Mouse (Mus musculus): ENCODE measurements around the gene Eefsec. TPM values are rescaled to one million over a fixed set of nuclear protein-coding genes. Genes with fewer than 3 reads are reported as not detected.

Eefsec gene
- total and polyA plus RNA-seq, 2 experiments from 2014 or later: 11.3 to 12.9 TPM

DNA sequence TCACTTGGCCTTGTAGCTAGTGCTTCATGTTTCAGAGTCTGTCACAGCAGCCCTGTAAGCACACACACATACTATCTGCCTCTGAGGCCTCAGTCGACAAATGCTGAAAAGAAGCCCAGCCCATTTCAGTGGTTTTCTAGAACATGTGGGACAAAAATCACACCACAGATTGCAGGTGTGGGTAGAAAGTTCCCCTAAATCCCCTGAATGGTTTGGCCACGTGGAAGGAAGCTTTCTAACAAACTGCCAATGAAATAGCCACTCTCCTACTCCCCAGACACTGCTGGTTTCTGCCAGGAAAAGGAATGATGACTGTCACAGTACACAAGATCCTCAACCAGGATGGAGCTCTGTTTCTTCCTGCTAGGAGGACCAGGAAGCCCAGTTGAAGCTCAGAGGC, 33.7 kb downstream of the Eefsec start:
- Histone ChIP-seq H3K27ac (ENCODE audit: low read depth) (no peak overlapping the region), H3K4me1 (ENCODE audit: control insufficient read depth, insufficient read depth) (no peaks in the 10 kb centered on the region; the same call in 1 of the 2 replicates)
- no peak for ATAC-seq (ENCODE audit: insufficient read depth, low read depth)

DNA sequence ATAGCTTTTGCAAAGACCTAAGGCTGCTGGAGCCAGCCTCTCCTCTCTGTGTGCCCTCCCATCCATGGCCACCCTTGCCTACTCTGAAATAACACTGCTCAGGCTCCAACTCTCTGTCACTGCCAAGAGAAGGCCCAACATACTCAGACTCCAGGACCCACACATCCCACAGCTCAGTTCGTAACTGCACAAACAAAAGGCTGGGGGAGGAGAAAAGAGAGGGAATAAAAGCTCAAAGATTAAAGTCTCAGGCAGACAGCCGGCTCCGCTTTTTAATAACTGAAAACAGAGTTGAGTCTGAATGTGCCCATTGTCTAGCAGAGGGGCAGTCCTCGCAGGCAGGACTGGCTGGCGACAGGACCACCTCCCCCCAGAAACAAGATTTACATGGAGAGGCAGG, 36.8 kb downstream of the Eefsec start:
- H3K4me1 ChIP-seq (ENCODE audit: control insufficient read depth, insufficient read depth): no peaks in the 10 kb centered on the region; the same call in 1 of the 2 replicates

More for the DNA sequence above, 33.7 kb downstream of the Eefsec start:
- Histone ChIP-seq H3K4me3 (ENCODE audit: low read depth, low read length) (no peak overlapping the region), H3K9ac (replicated peaks; ENCODE audit: low read depth, low read length) (no peak overlapping the region), H3K9me3 (replicated peaks; ENCODE audit: control insufficient read depth, low read length) (no peaks in the 10 kb centered on the region), H3K36me3 (replicated peaks; ENCODE audit: control insufficient read depth, insufficient read depth, low read length) (no peaks in the 10 kb centered on the region), H3K27me3 (ENCODE audit: control insufficient read depth, insufficient read depth, low read length) (no peaks in the 10 kb centered on the region), H3K4me2 (ENCODE audit: low read depth, low read length) (no peak overlapping the region)
- WGBS: 63% methylated on average over 2 of the region's 2 CpGs
- TF ChIP-seq CTCF (IDR thresholded peaks at IDR 0.05; ENCODE audit: low read depth): no peak
- TF ChIP-seq EP300 (IDR thresholded peaks at IDR 0.05; ENCODE audit: low read depth): no peak
- DNase-seq (ENCODE audit: low spot score): no peak

GRCm38 (mm10) chr6:88400451-88400850, 45.9 kb downstream of the Eefsec start:
- Histone ChIP-seq H3K27me3 (ENCODE audit: control insufficient read depth, insufficient read depth, low read length) (no peaks in the 10 kb centered on the region), H3K9ac (replicated peaks; ENCODE audit: low read depth, low read length) (no peak overlapping the region), H3K9me3 (replicated peaks; ENCODE audit: control insufficient read depth, low read length) (no peaks in the 10 kb centered on the region), H3K4me1 (ENCODE audit: control insufficient read depth, insufficient read depth) (no peaks in the 10 kb centered on the region), H3K4me2 (ENCODE audit: low read depth, low read length) (no peak overlapping the region), H3K4me3 (ENCODE audit: low read depth, low read length) (no peak overlapping the region), H3K36me3 (replicated peaks; ENCODE audit: control insufficient read depth, insufficient read depth, low read length) (no peaks in the 10 kb centered on the region), H3K27ac (ENCODE audit: low read depth) (no peak overlapping the region)
- no peak for DNase-seq (ENCODE audit: low spot score)
- 74% methylated on average over 6 of the region's 6 CpGs for WGBS
- no peak for ATAC-seq (ENCODE audit: insufficient read depth, low read depth)
- TF ChIP-seq CTCF (IDR thresholded peaks at IDR 0.05; ENCODE audit: low read depth): no peak
- TF ChIP-seq EP300 (IDR thresholded peaks at IDR 0.05; ENCODE audit: low read depth): no peak

More for the DNA sequence above, 36.8 kb downstream of the Eefsec start:
- Histone ChIP-seq H3K9ac (replicated peaks; ENCODE audit: low read depth, low read length) (no peak overlapping the region), H3K9me3 (replicated peaks; ENCODE audit: control insufficient read depth, low read length) (no peaks in the 10 kb centered on the region), H3K36me3 (replicated peaks; ENCODE audit: control insufficient read depth, insufficient read depth, low read length) (no peaks in the 10 kb centered on the region), H3K4me3 (ENCODE audit: low read depth, low read length) (no peak overlapping the region), H3K27me3 (ENCODE audit: control insufficient read depth, insufficient read depth, low read length) (no peaks in the 10 kb centered on the region), H3K27ac (ENCODE audit: low read depth) (no peak overlapping the region), H3K4me2 (ENCODE audit: low read depth, low read length) (no peak overlapping the region)
- WGBS: 70% methylated on average over 5 of the region's 5 CpGs
- no peak for DNase-seq (ENCODE audit: low spot score)
- TF ChIP-seq CTCF (IDR thresholded peaks at IDR 0.05; ENCODE audit: low read depth) (no peak), EP300 (IDR thresholded peaks at IDR 0.05; ENCODE audit: low read depth) (no peak)
- no peak for ATAC-seq (ENCODE audit: insufficient read depth, low read depth)

DNA sequence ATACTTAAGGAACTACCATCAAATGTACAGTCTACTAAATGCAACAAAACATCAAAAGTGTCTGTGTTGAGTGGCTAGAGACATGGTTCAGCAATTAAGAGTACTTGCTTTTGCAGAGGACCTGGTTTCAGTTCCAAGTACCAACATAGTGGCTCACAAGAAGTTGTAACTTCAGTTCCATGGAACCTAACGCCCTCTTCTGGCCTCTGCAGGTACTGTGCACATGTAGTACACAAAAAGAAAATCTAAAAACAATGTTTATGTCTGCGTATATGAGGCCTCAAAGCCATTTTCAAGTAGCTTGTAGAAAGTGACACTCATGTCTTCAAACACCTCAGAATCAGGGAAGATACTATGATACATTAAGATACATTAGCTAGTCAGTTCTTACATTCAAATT, 48.4 kb downstream of the Eefsec start:
- Histone ChIP-seq H3K9me3 (replicated peaks; ENCODE audit: control insufficient read depth, low read length) (no peaks in the 10 kb centered on the region), H3K27ac (ENCODE audit: low read depth) (no peak overlapping the region), H3K4me3 (ENCODE audit: low read depth, low read length) (no peak overlapping the region), H3K4me1 (ENCODE audit: control insufficient read depth, insufficient read depth) (no peaks in the 10 kb centered on the region), H3K9ac (replicated peaks; ENCODE audit: low read depth, low read length) (no peak overlapping the region), H3K4me2 (ENCODE audit: low read depth, low read length) (no peak overlapping the region), H3K27me3 (ENCODE audit: control insufficient read depth, insufficient read depth, low read length) (no peaks in the 10 kb centered on the region), H3K36me3 (replicated peaks; ENCODE audit: control insufficient read depth, insufficient read depth, low read length) (no peaks in the 10 kb centered on the region)
- ATAC-seq (ENCODE audit: insufficient read depth, low read depth) (no peak), DNase-seq (ENCODE audit: low spot score) (no peak)
- TF ChIP-seq CTCF (IDR thresholded peaks at IDR 0.05; ENCODE audit: low read depth) (no peak), EP300 (IDR thresholded peaks at IDR 0.05; ENCODE audit: low read depth) (no peak)
- 71% methylated on average over 2 of the region's 2 CpGs for WGBS

- no peak overlapping the region for H3K4me2 ChIP-seq (ENCODE audit: low read depth, low read length)
- TF ChIP-seq CTCF (IDR thresholded peaks at IDR 0.05; ENCODE audit: low read depth): no peak
- no peak for TF ChIP-seq EP300 (IDR thresholded peaks at IDR 0.05; ENCODE audit: low read depth)
- no peaks in the 10 kb centered on the region for H3K27me3 ChIP-seq (ENCODE audit: control insufficient read depth, insufficient read depth, low read length)
- H3K9me3 ChIP-seq (replicated peaks; ENCODE audit: control insufficient read depth, low read length): no peaks in the 10 kb centered on the region
- H3K4me1 ChIP-seq (ENCODE audit: control insufficient read depth, insufficient read depth): peaks cover 4% of the 10 kb centered on the region; the same call in 1 of the 2 replicates
- peak; percentile 15 for DNase-seq (ENCODE audit: low spot score)
- no peak overlapping the region for H3K27ac ChIP-seq (ENCODE audit: low read depth)
- peak; percentile 33 for ATAC-seq (ENCODE audit: insufficient read depth, low read depth)
- H3K9ac ChIP-seq (replicated peaks; ENCODE audit: low read depth, low read length): no peak overlapping the region
- no peak overlapping the region for H3K4me3 ChIP-seq (ENCODE audit: low read depth, low read length)
- 68% methylated on average over 5 of the region's 5 CpGs for WGBS
- H3K36me3 ChIP-seq (replicated peaks; ENCODE audit: control insufficient read depth, insufficient read depth, low read length): no peaks in the 10 kb centered on the region
Observed at GRCm38 (mm10) chr6:88388946-88389345, 57.4 kb downstream of the Eefsec start.
